ENCODE assay signal across 24 mouse cellular contexts in the genomic region with DNA sequence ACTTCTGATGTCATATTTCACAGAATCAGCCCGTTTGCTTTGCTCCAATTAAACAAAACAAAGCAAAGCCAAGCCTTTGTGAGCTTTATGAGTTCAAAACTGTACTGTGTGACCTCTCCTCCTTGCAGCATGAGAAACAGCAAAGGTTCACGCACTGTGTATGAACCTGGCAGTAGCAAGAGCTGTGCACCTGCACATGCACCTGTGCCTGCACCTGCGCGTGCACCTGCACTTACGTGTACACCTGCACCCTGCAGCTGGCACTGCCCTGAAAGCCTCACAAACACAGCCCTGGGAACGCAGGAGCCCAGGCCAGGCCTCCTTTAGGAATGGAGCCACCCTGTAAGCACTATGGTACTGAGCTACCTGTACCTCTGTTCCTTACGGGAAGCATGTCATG.
DNase-seq lines count a peak whose midpoint lies in the region; ATAC-seq and TF ChIP-seq lines count a peak whose summit lies in the region.
"Had no signal": no experiment of that assay in that cellular context is flagged by ENCODE, and none has a peak within 500 bp of the region (broad histone marks: within the 10 kb centered on the region; RNA-seq: fewer than 3 reads in every experiment).

No protein-coding gene starts in this region.

- peaks cover 49% of the 10 kb centered on the region for H3K4me1 ChIP-seq in forebrain, embryonic 10.5 days
- peaks cover 16% of the 10 kb centered on the region for H3K4me1 ChIP-seq in forebrain, embryonic 12.5 days
- peaks cover 12% of the 10 kb centered on the region; the same call in 1 of the 2 replicates for H3K4me1 ChIP-seq in lung, embryonic 14.5 days (ENCODE audit: insufficient read depth)
- H3K4me1 ChIP-seq in E14TG2a.4 (replicated peaks; ENCODE audit: low read depth, low read length) = peaks cover 92% of the 10 kb centered on the region
- H3K4me1 ChIP-seq in stomach, embryonic 14.5 days (ENCODE audit: control insufficient read depth, insufficient read depth, low read length) = peaks cover 26% of the 10 kb centered on the region; the same call in 1 of the 2 replicates

- 93% methylated on average over 7 of the region's 7 CpGs for WGBS in forebrain, embryonic 10.5 days
- WGBS in forebrain, embryonic 12.5 days = 87% methylated on average over 7 of the region's 7 CpGs
- WGBS in lung, embryonic 14.5 days = 66% methylated on average over 7 of the region's 7 CpGs
- 70% methylated on average over 7 of the region's 7 CpGs for WGBS in stomach, embryonic 14.5 days

- H3K4me2 ChIP-seq in forebrain, embryonic 12.5 days = no peak overlapping the region
- H3K4me2 ChIP-seq in lung, embryonic 14.5 days = no peak overlapping the region
- H3K4me2 ChIP-seq in stomach, embryonic 14.5 days (replicated peaks; ENCODE audit: low read depth, low read length) = no peak overlapping the region
- H3K4me2 ChIP-seq: heart, embryonic 15.5 days had no signal

- no peak overlapping the region for H3K9ac ChIP-seq in forebrain, embryonic 12.5 days
- H3K9ac ChIP-seq in lung, embryonic 14.5 days = no peak overlapping the region
- no peak overlapping the region for H3K9ac ChIP-seq in stomach, embryonic 14.5 days (replicated peaks; ENCODE audit: low read depth, low read length)
- H3K9ac ChIP-seq: heart, embryonic 15.5 days had no signal

- no peaks in the 10 kb centered on the region for H3K9me3 ChIP-seq in forebrain, embryonic 10.5 days
- H3K9me3 ChIP-seq in forebrain, embryonic 12.5 days = no peaks in the 10 kb centered on the region
- no peaks in the 10 kb centered on the region for H3K9me3 ChIP-seq in lung, embryonic 14.5 days (ENCODE audit: low read depth, low read length)
- H3K9me3 ChIP-seq in E14TG2a.4 (ENCODE audit: low read length) = no peaks in the 10 kb centered on the region
- no peaks in the 10 kb centered on the region for H3K9me3 ChIP-seq in stomach, embryonic 14.5 days (ENCODE audit: control insufficient read depth, low read depth, low read length)
- H3K9me3 ChIP-seq: heart, embryonic 15.5 days had no signal

- H3K4me3 ChIP-seq in forebrain, embryonic 10.5 days = no peak overlapping the region
- H3K4me3 ChIP-seq in forebrain, embryonic 12.5 days (replicated peaks) = no peak overlapping the region
- no peak overlapping the region for H3K4me3 ChIP-seq in lung, embryonic 14.5 days (ENCODE audit: low read depth, low read length)
- peak overlapping the region; percentile 74 for H3K4me3 ChIP-seq in E14TG2a.4 (replicated peaks; ENCODE audit: low read length)
- H3K4me3 ChIP-seq in stomach, embryonic 14.5 days (ENCODE audit: low read depth, low read length) = no peak overlapping the region
- H3K4me3 ChIP-seq: heart, adult 2 months; heart, embryonic 15.5 days; left cerebral cortex, adult 2 months; myocyte had no signal

- H3K27me3 ChIP-seq in forebrain, embryonic 10.5 days (ENCODE audit: poor library complexity, severe bottlenecking) = no peaks in the 10 kb centered on the region
- H3K27me3 ChIP-seq in forebrain, embryonic 12.5 days = no peaks in the 10 kb centered on the region
- no peaks in the 10 kb centered on the region for H3K27me3 ChIP-seq in lung, embryonic 14.5 days (ENCODE audit: insufficient read depth, low read length)
- no peaks in the 10 kb centered on the region for H3K27me3 ChIP-seq in E14TG2a.4 (ENCODE audit: insufficient read depth, low read length)
- H3K27me3 ChIP-seq in stomach, embryonic 14.5 days (ENCODE audit: control insufficient read depth, insufficient read depth, low read length) = no peaks in the 10 kb centered on the region
- H3K27me3 ChIP-seq: heart, embryonic 15.5 days had no signal

- H3K27ac ChIP-seq in forebrain, embryonic 10.5 days = peak overlapping the region; percentile 44; the same call in 1 of the 2 replicates
- no peak overlapping the region for H3K27ac ChIP-seq in forebrain, embryonic 12.5 days
- H3K27ac ChIP-seq in lung, embryonic 14.5 days (ENCODE audit: low read depth) = peak overlapping the region; percentile 48; the same call in 1 of the 2 replicates
- peak overlapping the region; percentile 80 for H3K27ac ChIP-seq in stomach, embryonic 14.5 days (ENCODE audit: low read length)
- H3K27ac ChIP-seq: heart, adult 2 months; heart, embryonic 15.5 days; left cerebral cortex, adult 2 months had no signal

- peaks cover 20% of the 10 kb centered on the region for H3K36me3 ChIP-seq in forebrain, embryonic 10.5 days (replicated peaks)
- H3K36me3 ChIP-seq in forebrain, embryonic 12.5 days (replicated peaks) = no peaks in the 10 kb centered on the region
- peaks cover 17% of the 10 kb centered on the region for H3K36me3 ChIP-seq in lung, embryonic 14.5 days (ENCODE audit: insufficient read depth)
- H3K36me3 ChIP-seq in E14TG2a.4 (ENCODE audit: insufficient read depth, low read length) = peaks cover 82% of the 10 kb centered on the region
- peaks cover 15% of the 10 kb centered on the region for H3K36me3 ChIP-seq in stomach, embryonic 14.5 days (ENCODE audit: control insufficient read depth, insufficient read depth, low read length)
- H3K36me3 ChIP-seq: heart, embryonic 15.5 days had no signal

- no peak for TF ChIP-seq CTCF in lung, embryonic 14.5 days (IDR thresholded peaks at IDR 0.05; ENCODE audit: low read depth)
- TF ChIP-seq CTCF in E14TG2a.4 (conservative IDR thresholded peaks at IDR 0.05; ENCODE audit: low read length) = no peak

- no peak for DNase-seq in forebrain, embryonic 10.5 days (ENCODE audit: extremely low spot score, low spot score)
- DNase-seq in lung, embryonic 14.5 days = peak; percentile 36
- DNase-seq in lung, postnatal 4 days = no peak
- no peak for DNase-seq in c-Kit-positive CD71-positive TER-119-positive erythroid progenitor cells, embryonic 14.5 days (ENCODE audit: low spot score)
- DNase-seq in adrenal gland, adult 18-20 months (ENCODE audit: low spot score in 2 of 2) = no peak
- DNase-seq: adrenal gland, adult 2 months; cerebellum, adult 9-11 months; gastrocnemius, postnatal 10 days; heart, adult 2 months; kidney, postnatal 36 days; layer of hippocampus, adult 9-11 months; left cerebral cortex, postnatal 4 days; liver; midbrain, embryonic 14.5 days; spleen, adult 18-20 months had no signal

- no peak for ATAC-seq in forebrain, embryonic 12.5 days (ENCODE audit: low FRiP score)
- no peak for ATAC-seq in lung, embryonic 14.5 days (ENCODE audit: insufficient read depth)
- ATAC-seq in stomach, embryonic 14.5 days (ENCODE audit: insufficient number of reproducible peaks, insufficient read depth, low FRiP score, low read depth) = peak; percentile 59
- ATAC-seq: CD4-positive, CD25-positive, alpha-beta regulatory T cell, adult 4 months; forebrain, embryonic 14.5 days; hindbrain, embryonic 16.5 days had no signal
